Mouse (Mus musculus) limb, embryonic 11.5 days (tissue): ENCODE data around the gene Cdc25b. TPM values are rescaled to one million over a fixed set of nuclear protein-coding genes. Genes with fewer than 3 reads are reported as not detected.
A peak's percentile ranks its signal among the peaks of the same experiment; 100 is the strongest.

Experiments used
- ATAC-seq: fragments of 200-750 bp; cut with Nextera tagmentation; 2 replicates; pipeline ENCODE4 v1.8.0; 2017; ENCODE audit warnings: low read depth; ENCODE audit not compliant: insufficient number of reproducible peaks, low FRiP score, low TSS enrichment
- DNase-seq: peaks from one replicate; pipeline ENCODE4 v3.0.0-alpha.2; 2015; ENCODE audit warnings: low spot score
- H3K27ac ChIP-seq: fragments of 300-500 bp; sonication (generic); replicated peaks from 2 replicates; pipeline ENCODE4 v1.5.1; 2014; ENCODE audit warnings: low read depth, mild to moderate bottlenecking, low read length
- H3K27me3 ChIP-seq: fragments of 300-500 bp; sonication (generic); 2 replicates; pipeline ENCODE4 v1.6.1; 2014; ENCODE audit warnings: mild to moderate bottlenecking, low read length, mixed read lengths; ENCODE audit not compliant: control insufficient read depth, insufficient read depth
- H3K36me3 ChIP-seq: fragments of 300-500 bp; sonication (generic); 2 replicates; pipeline ENCODE4 v1.6.1; 2014; ENCODE audit warnings: mild to moderate bottlenecking, low read length, moderate library complexity, mixed read lengths; ENCODE audit not compliant: control insufficient read depth, insufficient read depth
- H3K4me1 ChIP-seq: fragments of 300-500 bp; sonication (generic); 2 replicates; pipeline ENCODE4 v1.6.1; 2014; ENCODE audit warnings: low read length, mixed read lengths; ENCODE audit not compliant: control insufficient read depth, insufficient read depth
- H3K4me2 ChIP-seq: fragments of 300-500 bp; sonication (generic); 2 replicates; pipeline ENCODE4 v1.6.1; 2014; ENCODE audit warnings: low read depth, mild to moderate bottlenecking, moderate library complexity; ENCODE audit not compliant: severe bottlenecking
- H3K4me3 ChIP-seq: fragments of 300-500 bp; sonication (generic); 2 replicates; pipeline ENCODE4 v1.5.1; 2014; ENCODE audit warnings: low read depth, low read length
- H3K9ac ChIP-seq: fragments of 300-500 bp; sonication (generic); 2 replicates; pipeline ENCODE4 v1.6.1; 2014; ENCODE audit warnings: mild to moderate bottlenecking, low read length
- H3K9me3 ChIP-seq: fragments of 300-500 bp; sonication (generic); 2 replicates; pipeline ENCODE4 v1.6.1; 2016; ENCODE audit warnings: low read length; ENCODE audit not compliant: control insufficient read depth
- WGBS: fragments of 180-500 bp; shearing (Covaris S2); extraction: QIAGEN DNeasy Blood & Tissue Kit; methylation state at CpG from one replicate; pipeline ENCODE4 v1.1.7; 2014; 5-methylcytosine and 5-hydroxymethylcytosine counted together
- polyA plus RNA-seq: library from polyadenylated mRNA; unstranded; fragments of >200 nt; fragmentation: Nextera tagmentation; extraction: Ambion mirVana; gene quantifications from 2 replicates; pipeline ENCODE4 v1.2.1, GENCODE M21; 2014

Cdc25b gene
- polyA plus RNA-seq, 1 experiment from 2014 or later = 48.7 TPM

- no peaks in the 10 kb centered on the region for H3K9me3 ChIP-seq
- DNase-seq (no peak), ATAC-seq (no peak)
- WGBS = 91% methylated on average over 9 of the region's 9 CpGs
- H3K27me3 ChIP-seq = peaks cover 7% of the 10 kb centered on the region
- H3K9ac ChIP-seq = no peak overlapping the region
- peak overlapping the region; percentile 7; the same call in 1 of the 2 replicates for H3K4me3 ChIP-seq
- peak overlapping the region; percentile 99 for H3K4me2 ChIP-seq
- H3K4me1 ChIP-seq = peaks cover 24% of the 10 kb centered on the region
- no peak overlapping the region for H3K27ac ChIP-seq
- no peaks in the 10 kb centered on the region for H3K36me3 ChIP-seq
Measured at GRCm38 (mm10) chr2:131177932-131178331, 8.8 kb upstream of the Cdc25b start.

DNA sequence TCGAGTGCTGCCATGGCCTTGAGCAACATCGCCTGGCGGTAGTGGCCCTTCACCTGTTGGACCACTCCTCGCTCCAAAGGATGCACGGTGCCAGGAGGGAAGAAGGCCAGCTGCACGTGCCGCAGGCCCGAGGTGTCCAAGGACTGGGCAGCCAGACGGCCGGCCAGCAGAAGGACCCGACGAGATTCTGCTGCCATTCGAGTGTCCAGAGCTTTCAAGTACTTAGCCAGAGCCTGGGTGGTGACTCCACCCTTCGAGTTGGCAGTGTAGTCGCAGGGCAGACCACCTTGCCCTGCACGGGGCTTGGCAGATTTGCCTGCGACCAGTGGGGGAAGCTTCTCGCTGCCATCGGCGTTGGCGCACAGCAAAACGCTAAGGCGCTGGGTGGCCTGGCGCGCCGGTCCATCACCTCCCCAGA is 7.9 kb upstream of the Cdc25b start:
- Histone ChIP-seq H3K9me3 (no peaks in the 10 kb centered on the region), H3K27me3 (no peaks in the 10 kb centered on the region), H3K4me3 (peak overlapping the region; percentile 75), H3K4me2 (peak overlapping the region; percentile 99), H3K9ac (peak overlapping the region; percentile 98), H3K36me3 (no peaks in the 10 kb centered on the region), H3K4me1 (peaks cover 24% of the 10 kb centered on the region), H3K27ac (no peak overlapping the region)
- ATAC-seq = no peak
- DNase-seq = peak; percentile 44
- WGBS = 44% methylated on average over 26 of the region's 26 CpGs

- Histone ChIP-seq H3K9me3 (no peaks in the 10 kb centered on the region), H3K27me3 (no peaks in the 10 kb centered on the region), H3K4me1 (peaks cover 23% of the 10 kb centered on the region), H3K36me3 (no peaks in the 10 kb centered on the region), H3K4me2 (peak overlapping the region; percentile 99), H3K4me3 (peak overlapping the region; percentile 75), H3K27ac (peak overlapping the region; percentile 81), H3K9ac (peak overlapping the region; percentile 98)
- under 1% methylated on average over 67 of the region's 67 CpGs for WGBS
- peak; percentile 58; the same call in 1 of the 2 replicates for ATAC-seq
- DNase-seq = peak; percentile 75
Measured at GRCm38 (mm10) chr2:131179246-131179886, 7.4 kb upstream of the Cdc25b start.

GRCm38 (mm10) chr2:131179990-131180587 is 6.7 kb upstream of the Cdc25b start, which contains the start of gene Cenpb:
Cenpb (minus strand) TSS chr2:131180067.
- Histone ChIP-seq H3K36me3 (no peaks in the 10 kb centered on the region), H3K27ac (peak within 1 kb of the TSS; percentile 81), H3K4me1 (peaks cover 21% of the 10 kb centered on the region), H3K9ac (peak within 1 kb of the TSS; percentile 98), H3K4me2 (peak within 1 kb of the TSS; percentile 99), H3K4me3 (peak within 1 kb of the TSS; percentile 75), H3K9me3 (no peaks in the 10 kb centered on the region), H3K27me3 (no peaks in the 10 kb centered on the region)
- ATAC-seq (peak; percentile 73), DNase-seq (peak; percentile 87)
- 3% methylated on average over 44 of the region's 57 CpGs for WGBS

DNA sequence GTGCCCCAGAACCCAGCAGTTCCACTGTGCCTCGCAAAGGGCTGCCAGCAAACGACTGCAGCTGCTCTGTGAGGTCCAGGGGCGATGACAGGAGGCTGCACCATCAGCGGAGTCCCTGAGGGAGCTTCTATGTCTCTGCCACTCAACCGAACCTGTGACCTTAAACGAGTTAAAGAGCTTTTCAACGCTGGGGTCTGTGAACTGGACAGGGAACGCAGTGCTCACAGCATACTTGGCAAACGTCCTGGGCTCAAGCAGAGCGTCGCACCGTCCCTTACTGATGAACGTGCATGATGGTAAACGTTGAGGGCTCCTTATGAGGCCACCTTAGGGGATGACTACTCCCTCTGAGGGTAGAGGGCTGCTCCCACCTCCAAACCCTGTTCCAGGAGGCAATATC is 406 bp upstream of the Cdc25b start:
- DNase-seq = no peak
- peak overlapping the region; percentile 73; the same call in 1 of the 2 replicates for H3K9ac ChIP-seq
- H3K27ac ChIP-seq = 0 out of 2 replicates have a peak overlapping the region, but pooled peaks have one; percentile 4
- H3K36me3 ChIP-seq = no peaks in the 10 kb centered on the region
- H3K4me2 ChIP-seq = peak overlapping the region; percentile 86
- H3K4me3 ChIP-seq = peak overlapping the region; percentile 62
- H3K27me3 ChIP-seq = no peaks in the 10 kb centered on the region
- peaks cover 23% of the 10 kb centered on the region for H3K4me1 ChIP-seq
- H3K9me3 ChIP-seq = no peaks in the 10 kb centered on the region
- 4% methylated on average over 14 of the region's 14 CpGs for WGBS
- peak; percentile 10; the same call in 1 of the 2 replicates for ATAC-seq

DNA sequence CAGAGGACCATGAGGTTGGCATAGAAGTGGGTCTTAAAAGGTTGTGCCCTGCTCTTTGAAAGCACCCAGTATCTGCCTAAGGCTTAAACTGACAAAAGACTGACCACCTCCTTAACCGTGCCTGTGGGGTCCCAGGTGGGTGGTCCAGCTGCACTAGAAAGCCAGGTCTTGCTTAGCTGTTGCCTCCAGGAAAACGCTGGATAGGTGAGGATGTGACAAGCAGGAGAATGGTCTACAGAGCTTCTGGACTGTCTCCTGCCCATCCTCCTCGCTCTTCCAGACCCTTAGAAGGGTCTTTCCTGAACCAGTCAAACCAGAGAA is 813 bp downstream of the Cdc25b start:
- Histone ChIP-seq H3K9ac (peak overlapping the region; percentile 73), H3K4me3 (peak overlapping the region; percentile 62), H3K4me1 (peaks cover 23% of the 10 kb centered on the region), H3K27me3 (no peaks in the 10 kb centered on the region), H3K9me3 (no peaks in the 10 kb centered on the region), H3K36me3 (no peaks in the 10 kb centered on the region; the same call in 1 of the 2 replicates), H3K27ac (no peak overlapping the region), H3K4me2 (peak overlapping the region; percentile 86)
- whole genome bisulfite sequencing = 27% methylated on average over 3 of the region's 3 CpGs
- DNase-seq (peak; percentile 47), ATAC-seq (no peak)

DNA sequence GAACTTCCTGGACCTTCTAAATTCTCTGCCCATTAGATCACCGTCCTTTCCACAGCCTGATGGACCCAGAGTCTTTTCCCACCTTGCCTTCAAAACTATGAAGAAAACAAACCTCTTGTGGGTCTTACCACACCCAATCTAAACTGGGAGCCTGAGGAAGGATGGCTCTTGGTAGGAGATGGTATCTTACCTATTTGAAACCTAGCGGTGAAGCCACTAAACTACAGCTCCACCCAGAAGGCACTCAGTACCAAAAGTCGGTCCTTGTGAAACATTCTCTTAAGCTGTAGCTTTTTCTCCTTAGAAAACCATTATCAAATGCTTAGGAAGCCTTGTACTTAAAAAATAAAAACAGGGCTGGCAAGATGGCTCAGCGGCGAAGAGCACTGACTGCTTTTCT is 1.6 kb downstream of the Cdc25b start:
- Histone ChIP-seq H3K27me3 (no peaks in the 10 kb centered on the region), H3K4me2 (no peak overlapping the region), H3K4me3 (no peak overlapping the region; the same call in 1 of the 2 replicates), H3K9ac (no peak overlapping the region), H3K9me3 (no peaks in the 10 kb centered on the region), H3K4me1 (peaks cover 23% of the 10 kb centered on the region), H3K36me3 (no peaks in the 10 kb centered on the region; the same call in 1 of the 2 replicates), H3K27ac (no peak overlapping the region)
- ATAC-seq (no peak), DNase-seq (no peak)
- WGBS = 93% methylated on average over 5 of the region's 5 CpGs

- Histone ChIP-seq H3K9ac (no peak overlapping the region), H3K4me1 (peaks cover 23% of the 10 kb centered on the region), H3K4me3 (no peak overlapping the region), H3K9me3 (no peaks in the 10 kb centered on the region), H3K4me2 (no peak overlapping the region), H3K27me3 (no peaks in the 10 kb centered on the region), H3K36me3 (peaks cover 5% of the 10 kb centered on the region), H3K27ac (no peak overlapping the region)
- no peak for DNase-seq
- WGBS = 54% methylated on average over 5 of the region's 5 CpGs
- no peak for ATAC-seq
Measured at GRCm38 (mm10) chr2:131189521-131190309, 3.0 kb downstream of the Cdc25b start.
